Mouse (Mus musculus) C3H10T1/2 (cell line): ENCODE measurements around the gene Apold1. TPM values are rescaled to one million over a fixed set of nuclear protein-coding genes. Genes with fewer than 3 reads are reported as not detected.

Source experiments
- polyA plus RNA-seq, 2 experiments: library from polyadenylated mRNA; unstranded; fragments of >200 nt; fragmentation: generic; extraction: Trizol; gene quantifications; one replicate each; pipeline ENCODE4 v1.2.1; 2012; ENCODE audit warnings: missing spikeins in 2 of 2

Apold1 gene
- under 1 TPM; 0.02 to 0.07 TPM for polyA plus RNA-seq

DNA sequence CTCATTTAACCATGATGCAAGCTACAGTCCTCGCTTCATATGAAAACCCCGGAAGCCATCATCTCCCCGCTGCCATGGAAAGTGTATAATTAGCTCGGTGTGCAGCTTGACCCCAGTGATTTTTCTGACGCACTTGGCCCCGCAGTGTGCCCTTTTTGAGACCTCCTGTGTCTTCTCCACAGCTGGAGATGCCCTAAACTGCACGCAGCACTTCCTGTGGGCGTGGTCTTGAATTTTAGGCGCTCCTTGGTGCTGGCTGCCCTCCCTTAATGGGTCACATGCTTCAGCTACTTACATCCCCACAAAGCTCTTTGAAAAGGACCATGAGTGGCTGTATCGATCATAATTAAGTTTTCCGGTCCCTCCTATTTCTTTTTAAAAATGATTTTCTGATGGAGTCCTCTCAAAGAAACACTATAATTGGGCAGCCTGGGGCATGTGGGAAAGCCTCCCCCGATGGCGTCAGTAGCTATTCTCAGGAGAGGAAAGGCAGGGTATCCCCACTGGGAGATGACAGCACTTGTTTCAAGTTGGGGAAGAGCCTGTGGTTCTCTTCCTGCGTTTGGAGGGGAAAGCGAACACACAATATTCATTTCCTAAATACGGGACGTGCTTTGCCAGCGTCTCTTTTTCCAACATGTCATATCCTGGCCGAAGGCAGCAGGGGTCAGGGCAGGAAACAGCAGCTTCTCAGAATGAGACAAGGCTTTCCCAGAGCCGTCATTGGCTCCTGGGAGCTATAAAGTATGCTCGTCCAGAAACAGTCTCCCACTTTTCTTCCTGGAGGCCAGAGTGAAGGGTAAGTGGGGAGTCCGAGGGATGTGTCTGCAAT lies at the start of gene Apold1:
Gene Apold1 (plus strand): TSS at position 488 of the 832 bp plus-strand sequence.

DNA sequence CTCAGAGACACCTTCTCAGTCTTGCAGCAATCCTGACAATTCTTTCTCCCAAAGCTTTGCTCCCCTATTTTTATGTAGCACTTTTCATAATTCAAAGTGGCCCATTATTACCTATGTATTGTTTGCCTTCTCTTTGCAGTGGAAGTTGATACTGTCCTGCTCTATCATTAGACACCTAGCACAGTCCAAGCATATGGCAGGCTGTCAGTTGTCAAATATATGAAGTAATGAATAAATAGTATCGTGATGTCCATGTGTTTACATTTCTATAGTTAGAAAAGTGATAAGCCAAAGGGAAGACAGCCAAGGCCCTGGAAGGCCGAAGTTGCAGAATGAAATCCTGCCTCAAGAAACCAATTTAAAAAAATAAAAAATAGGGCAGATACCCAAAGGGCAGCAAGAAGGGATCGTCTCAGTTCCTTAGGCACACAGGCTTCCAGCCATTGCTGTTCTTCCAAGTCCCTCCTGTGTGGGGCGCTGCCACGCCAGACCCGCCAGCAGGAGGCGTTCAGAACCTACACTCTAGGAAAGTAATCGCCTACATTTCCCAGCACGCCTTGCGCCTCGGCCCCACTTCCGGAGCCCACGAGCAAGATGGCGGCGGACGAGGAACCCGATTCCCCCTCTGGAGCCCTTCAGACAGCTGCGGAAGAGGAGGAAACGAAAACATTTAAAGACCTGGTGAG lies 29.7 kb downstream of the Apold1 start, which contains the start of gene Ddx47:
Gene Ddx47 (plus strand): TSS at position 565 of the 686 bp plus-strand sequence.

Other genes with a start within 250 kb of the Apold1 start
- gene Dusp16, start 189.1 kb upstream of the Apold1 start, polyA plus RNA-seq, result 1 to 10 TPM in 1 of 2 experiments, under 1 TPM in 1; 0.25 to 2.8 TPM
- 1 to 10 TPM in 1 of 2 experiments, under 1 TPM in 1; 0.25 to 5.4 TPM for gene Crebl2, start 151.6 kb upstream of the Apold1 start, polyA plus RNA-seq
- gene Gpr19, start 83.1 kb upstream of the Apold1 start, polyA plus RNA-seq, result 1 to 10 TPM; 2.3 to 5.1 TPM
- gene Cdkn1b, start 61.3 kb upstream of the Apold1 start, polyA plus RNA-seq, result 10 to 100 TPM in 1 of 2 experiments, 1 to 10 TPM in 1; 1.4 to 22.8 TPM
- gene Ddx47, start 29.9 kb downstream of the Apold1 start, polyA plus RNA-seq, result 10 to 100 TPM; 38.1 to 65.7 TPM
- gene Gprc5a, start 83.9 kb downstream of the Apold1 start, polyA plus RNA-seq, result 10 to 100 TPM in 1 of 2 experiments, 1 to 10 TPM in 1; 7.9 to 14.1 TPM
- gene Gprc5d, start 136.6 kb downstream of the Apold1 start, polyA plus RNA-seq, result not detected
- 1 to 10 TPM; 1.7 to 4.3 TPM for gene Fam234b, start 216.3 kb downstream of the Apold1 start, polyA plus RNA-seq
- gene Hebp1, start 216.3 kb downstream of the Apold1 start, polyA plus RNA-seq, result 10 to 100 TPM; 35.1 to 52.3 TPM